ENCODE assay signal across 13 mouse cellular contexts in genomic region chr7:6822633-6823032, GRCm38 (mm10).
DNase-seq lines count a peak whose midpoint lies in the region; ATAC-seq lines count a peak whose summit lies in the region.
"Had no signal": no experiment of that assay in that cellular context is flagged by ENCODE, and none has a peak within 500 bp of the region (broad histone marks: within the 10 kb centered on the region; RNA-seq: fewer than 3 reads in every experiment).

No protein-coding gene starts in this region.

- H3K27ac ChIP-seq in limb, embryonic 13.5 days, result peak overlapping the region; percentile 48; the same call in 1 of the 2 replicates
- H3K27ac ChIP-seq in forebrain, embryonic 11.5 days (ENCODE audit: low read depth, low read length), result no peak overlapping the region
- H3K27ac ChIP-seq: hindbrain, embryonic 14.5 days; left cerebral cortex, adult 2 months; liver, embryonic 12.5 days had no signal

- peaks cover 27% of the 10 kb centered on the region for H3K4me1 ChIP-seq in limb, embryonic 13.5 days
- H3K4me1 ChIP-seq in forebrain, embryonic 11.5 days (replicated peaks; ENCODE audit: control insufficient read depth, insufficient read depth, low read length), result no peaks in the 10 kb centered on the region
- H3K4me1 ChIP-seq: liver, embryonic 12.5 days had no signal

- no peaks in the 10 kb centered on the region for H3K9me3 ChIP-seq in limb, embryonic 13.5 days
- no peaks in the 10 kb centered on the region for H3K9me3 ChIP-seq in forebrain, embryonic 11.5 days (ENCODE audit: control insufficient read depth, low read length)
- H3K9me3 ChIP-seq: liver, embryonic 12.5 days had no signal

- no peak overlapping the region for H3K9ac ChIP-seq in limb, embryonic 13.5 days
- H3K9ac ChIP-seq in forebrain, embryonic 11.5 days (ENCODE audit: low read length), result no peak overlapping the region
- H3K9ac ChIP-seq: hindbrain, embryonic 14.5 days; liver, embryonic 12.5 days had no signal

- H3K4me3 ChIP-seq in limb, embryonic 13.5 days, result no peak overlapping the region
- no peak overlapping the region for H3K4me3 ChIP-seq in forebrain, embryonic 11.5 days (ENCODE audit: low read depth, low read length)
- H3K4me3 ChIP-seq: left cerebral cortex, adult 2 months; liver, embryonic 12.5 days had no signal

- no peak for ATAC-seq in limb, embryonic 13.5 days (ENCODE audit: low FRiP score, low read depth)
- no peak for ATAC-seq in forebrain, embryonic 11.5 days (replicated peaks; ENCODE audit: low FRiP score)
- ATAC-seq: liver, embryonic 12.5 days had no signal

- intact Hi-C loops in heart, postnatal 25 days (cut with DNase I), result no loop called here

- WGBS in limb, embryonic 13.5 days, result 46% methylated on average over 4 of the region's 4 CpGs
- 46% methylated on average over 4 of the region's 4 CpGs for WGBS in forebrain, embryonic 11.5 days

- peak; percentile 14 for DNase-seq in adrenal gland, postnatal 10 days
- no peak for DNase-seq in adrenal gland, adult 2 months
- peak; percentile 11 for DNase-seq in heart, postnatal 4 days
- DNase-seq in heart, postnatal 25 days (ENCODE audit: low spot score), result no peak
- DNase-seq in Muller cell, postnatal 12 days (ENCODE audit: inconsistent ontology term), result peak; percentile 1
- DNase-seq in adipocyte (ENCODE audit: low spot score), result no peak
- no peak for DNase-seq in forebrain, embryonic 11.5 days (ENCODE audit: low spot score)
- DNase-seq: adrenal gland, postnatal 36 days; cerebellum, adult 11 months had no signal

- no peaks in the 10 kb centered on the region for H3K27me3 ChIP-seq in limb, embryonic 13.5 days
- H3K27me3 ChIP-seq in forebrain, embryonic 11.5 days (ENCODE audit: control insufficient read depth, insufficient read depth, low read length), result no peaks in the 10 kb centered on the region
- H3K27me3 ChIP-seq: liver, embryonic 12.5 days had no signal

- no peaks in the 10 kb centered on the region for H3K36me3 ChIP-seq in limb, embryonic 13.5 days
- no peaks in the 10 kb centered on the region for H3K36me3 ChIP-seq in forebrain, embryonic 11.5 days (ENCODE audit: control insufficient read depth, insufficient read depth, low read length)
- H3K36me3 ChIP-seq: liver, embryonic 12.5 days had no signal

- no peak overlapping the region for H3K4me2 ChIP-seq in limb, embryonic 13.5 days (replicated peaks)
- H3K4me2 ChIP-seq in forebrain, embryonic 11.5 days (ENCODE audit: low read depth, low read length, severe bottlenecking), result no peak overlapping the region
- H3K4me2 ChIP-seq: hindbrain, embryonic 14.5 days; liver, embryonic 12.5 days had no signal

Comparison
In these comparisons a context has a peak if more than half of its experiments do, and no peak if none do; other contexts are left out.
1. DNase-seq: peak in adrenal gland, postnatal 10 days (single experiment), heart, postnatal 4 days (single experiment) and Muller cell, postnatal 12 days (single experiment); none in adrenal gland, adult 2 months (single experiment), heart, postnatal 25 days (single experiment), adipocyte (single experiment) and forebrain, embryonic 11.5 days (single experiment).